Mouse (Mus musculus) embryonic facial prominence, embryonic 15.5 days (tissue): Measurements from ENCODE around the gene Pdpr. TPM values are rescaled to one million over a fixed set of nuclear protein-coding genes. Genes with fewer than 3 reads are reported as not detected.

Experiments used
- ATAC-seq: fragments of 200-750 bp; cut with Nextera tagmentation; 2 replicates; pipeline ENCODE4 v1.8.0; 2017; ENCODE audit warnings: low read depth, moderate TSS enrichment; ENCODE audit not compliant: insufficient number of reproducible peaks, low FRiP score, low TSS enrichment
- H3K27ac ChIP-seq: fragments of 300-500 bp; sonication (generic); replicated peaks from 2 replicates; pipeline ENCODE4 v1.5.1; 2015; ENCODE audit warnings: mild to moderate bottlenecking, inconsistent platforms
- H3K27me3 ChIP-seq: fragments of 300-500 bp; sonication (generic); 2 replicates; pipeline ENCODE4 v1.6.1; 2015; ENCODE audit warnings: inconsistent platforms
- H3K36me3 ChIP-seq: fragments of 300-500 bp; sonication (generic); 2 replicates; pipeline ENCODE4 v1.6.1; 2015; ENCODE audit warnings: mild to moderate bottlenecking, inconsistent platforms
- H3K4me1 ChIP-seq: fragments of 300-500 bp; sonication (generic); 2 replicates; pipeline ENCODE4 v1.6.1; 2015; ENCODE audit warnings: inconsistent platforms
- H3K4me2 ChIP-seq: fragments of 300-500 bp; sonication (generic); replicated peaks from 2 replicates; pipeline ENCODE4 v1.6.1; 2015; ENCODE audit warnings: mild to moderate bottlenecking, inconsistent platforms
- H3K4me3 ChIP-seq: fragments of 300-500 bp; sonication (generic); replicated peaks from 2 replicates; pipeline ENCODE4 v1.5.1; 2015; ENCODE audit warnings: mild to moderate bottlenecking, inconsistent platforms
- H3K9ac ChIP-seq: fragments of 300-500 bp; sonication (generic); 2 replicates; pipeline ENCODE4 v1.6.1; 2015; ENCODE audit warnings: inconsistent platforms
- H3K9me3 ChIP-seq: fragments of 300-500 bp; sonication (generic); replicated peaks from 2 replicates; pipeline ENCODE4 v1.6.1; 2016; ENCODE audit warnings: inconsistent platforms
- WGBS: fragments of 180-500 bp; shearing (Covaris S2); methylation state at CpG from one replicate; pipeline ENCODE4 v1.1.7; 2015; 5-methylcytosine and 5-hydroxymethylcytosine counted together
- polyA plus RNA-seq: library from polyadenylated mRNA; unstranded; fragments of >200 nt; fragmentation: Nextera tagmentation; extraction: Ambion mirVana; gene quantifications from 2 replicates; pipeline ENCODE4 v1.2.1, GENCODE M21; 2015

Gene Pdpr
- polyA plus RNA-seq: 8.9 and 9.7 TPM in 2 replicates

DNA sequence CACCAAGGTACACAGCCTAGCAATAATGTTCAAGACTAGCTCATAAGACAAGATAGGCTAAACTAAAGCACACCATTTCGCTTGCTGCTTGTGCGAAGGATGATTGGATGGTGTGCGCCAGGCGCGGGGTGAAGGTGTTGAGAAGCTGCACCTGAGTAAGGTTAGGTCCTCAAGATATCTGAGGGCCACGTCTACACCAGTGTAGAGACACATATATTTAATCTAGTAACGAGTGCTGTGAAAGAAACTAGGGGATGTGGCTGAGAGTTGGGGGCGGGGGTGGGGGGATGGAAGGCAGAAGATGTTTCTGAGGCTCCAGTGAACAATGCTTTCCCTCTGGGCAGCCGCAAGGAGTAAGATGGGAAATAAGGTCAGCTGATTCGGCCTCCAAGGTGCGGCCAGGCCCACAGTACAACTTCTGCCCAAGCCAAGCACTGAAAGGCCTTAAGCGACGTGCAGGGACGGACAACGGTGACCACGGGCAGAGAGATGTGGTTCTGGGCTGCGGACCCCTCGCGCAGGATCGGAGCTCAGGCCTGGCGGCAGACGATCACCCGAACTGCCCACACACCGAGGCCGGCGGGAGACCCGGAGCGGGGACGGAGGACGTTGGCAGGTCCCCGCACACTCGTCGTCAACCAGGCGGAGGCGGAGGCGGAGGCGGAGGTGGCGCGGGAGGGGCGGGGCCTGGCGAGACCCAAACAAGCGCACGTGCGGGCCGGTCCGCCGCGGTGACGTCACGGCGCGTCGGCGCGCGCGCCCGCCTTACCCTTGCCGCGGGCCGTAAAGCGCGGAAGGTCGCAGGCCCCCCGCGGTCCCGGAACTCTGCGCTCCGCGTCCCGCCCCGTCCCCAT is at the start of gene Pdpr:
Pdpr (plus strand) TSS at position 766 of the 854 bp plus-strand sequence.
- no peaks in the 10 kb centered on the region for H3K27me3 ChIP-seq
- H3K27ac ChIP-seq: peak within 1 kb of the TSS; percentile 58; the same call in 1 of the 2 replicates
- peak within 1 kb of the TSS; percentile 48 for H3K9ac ChIP-seq
- H3K36me3 ChIP-seq: no peaks in the 10 kb centered on the region
- H3K4me3 ChIP-seq: peak within 1 kb of the TSS; percentile 65
- peak; percentile 94 for ATAC-seq
- H3K4me1 ChIP-seq: peaks cover 13% of the 10 kb centered on the region
- peak within 1 kb of the TSS; percentile 82 for H3K4me2 ChIP-seq
- 5% methylated on average over 69 of the region's 72 CpGs for WGBS
- no peaks in the 10 kb centered on the region for H3K9me3 ChIP-seq

DNA sequence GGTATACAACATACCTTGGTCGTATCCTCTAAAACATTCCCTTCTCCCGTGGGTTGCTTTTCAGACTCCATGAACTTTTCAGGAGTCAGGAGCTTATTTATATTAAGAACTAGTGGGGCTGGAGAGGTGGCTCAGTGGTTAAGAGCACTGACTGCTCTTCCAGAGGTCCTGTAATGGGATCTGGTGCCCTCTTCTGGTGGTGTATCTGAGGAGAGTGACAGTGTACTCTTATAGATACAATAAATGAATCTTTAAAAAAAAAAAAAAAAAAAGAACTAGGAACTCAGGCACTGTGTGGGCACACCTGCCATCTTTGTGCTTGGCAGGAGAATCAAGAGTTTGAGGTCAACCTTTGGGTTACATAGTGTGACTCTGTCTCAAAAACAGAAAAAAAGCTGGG is 45.7 kb upstream of the Pdpr start:
- Histone ChIP-seq H3K27ac (no peak overlapping the region), H3K27me3 (no peaks in the 10 kb centered on the region), H3K36me3 (peaks cover 93% of the 10 kb centered on the region), H3K4me2 (no peak overlapping the region), H3K4me3 (no peak overlapping the region), H3K9me3 (no peaks in the 10 kb centered on the region), H3K9ac (no peak overlapping the region), H3K4me1 (no peaks in the 10 kb centered on the region)
- no peak for ATAC-seq
- 92% methylated on average over 2 of the region's 2 CpGs for WGBS

DNA sequence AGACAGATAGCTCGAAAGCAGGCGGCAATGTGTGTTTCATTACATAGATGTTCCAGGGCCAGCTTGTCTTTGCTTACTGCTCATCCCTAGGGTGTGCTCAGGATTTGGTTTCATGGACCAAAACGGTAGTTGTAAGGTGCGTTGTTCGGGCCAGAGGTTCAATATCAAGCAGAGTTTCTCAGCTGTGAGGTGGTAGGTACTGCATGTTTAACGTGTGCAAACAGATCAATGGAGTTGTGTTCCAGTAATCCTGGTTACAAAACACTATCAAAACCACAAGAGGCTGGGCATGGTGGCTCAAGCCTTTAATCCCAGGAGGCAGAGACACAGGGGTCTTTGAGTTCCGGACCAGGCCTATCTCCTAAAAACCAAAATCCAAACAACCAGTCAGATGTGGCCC is 45.3 kb upstream of the Pdpr start:
- WGBS: 90% methylated on average over 7 of the region's 7 CpGs
- no peaks in the 10 kb centered on the region for H3K4me1 ChIP-seq
- no peaks in the 10 kb centered on the region for H3K9me3 ChIP-seq
- no peak for ATAC-seq
- peaks cover 94% of the 10 kb centered on the region for H3K36me3 ChIP-seq
- no peak overlapping the region for H3K4me2 ChIP-seq
- H3K4me3 ChIP-seq: no peak overlapping the region
- H3K27ac ChIP-seq: no peak overlapping the region
- no peaks in the 10 kb centered on the region for H3K27me3 ChIP-seq
- no peak overlapping the region for H3K9ac ChIP-seq

DNA sequence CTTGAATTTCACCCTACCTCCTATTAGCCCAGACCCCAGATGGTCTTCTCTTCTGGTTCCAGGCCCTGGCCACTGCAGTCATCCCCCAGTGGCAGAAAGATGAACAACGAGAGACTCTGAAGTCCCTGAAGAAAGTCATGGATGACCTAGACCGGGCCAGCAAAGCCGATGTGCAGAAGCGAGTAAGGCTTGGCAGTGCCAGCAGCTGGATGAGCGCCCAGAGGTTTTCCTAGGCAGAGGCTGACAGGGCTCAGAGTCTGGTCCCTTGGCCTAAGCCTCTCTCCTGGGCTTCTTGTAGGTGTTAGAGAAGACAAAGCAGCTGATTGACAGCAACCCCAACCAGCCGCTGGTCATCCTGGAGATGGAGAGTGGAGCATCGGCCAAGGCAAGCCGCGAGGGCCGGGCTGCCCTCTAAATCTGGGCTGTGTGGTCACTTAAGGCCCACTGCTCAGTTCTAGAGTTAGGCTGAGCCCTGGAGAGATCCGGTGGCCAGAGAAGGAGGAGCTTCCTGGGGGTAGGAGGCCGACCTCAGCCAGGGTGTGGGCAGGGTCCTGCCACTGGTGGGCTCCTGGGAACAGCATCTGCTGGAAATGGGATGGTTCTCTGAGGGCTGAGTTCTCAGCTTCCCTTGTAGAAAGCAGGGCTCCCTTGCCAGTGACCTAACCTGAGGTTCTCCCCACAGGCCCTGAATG is 40.5 kb upstream of the Pdpr start:
- Histone ChIP-seq H3K9me3 (no peaks in the 10 kb centered on the region), H3K27ac (no peak overlapping the region), H3K4me3 (no peak overlapping the region), H3K36me3 (peaks cover 66% of the 10 kb centered on the region), H3K4me2 (no peak overlapping the region), H3K27me3 (no peaks in the 10 kb centered on the region), H3K9ac (no peak overlapping the region), H3K4me1 (peaks cover 13% of the 10 kb centered on the region)
- no peak for ATAC-seq
- WGBS: 91% methylated on average over 12 of the region's 12 CpGs

DNA sequence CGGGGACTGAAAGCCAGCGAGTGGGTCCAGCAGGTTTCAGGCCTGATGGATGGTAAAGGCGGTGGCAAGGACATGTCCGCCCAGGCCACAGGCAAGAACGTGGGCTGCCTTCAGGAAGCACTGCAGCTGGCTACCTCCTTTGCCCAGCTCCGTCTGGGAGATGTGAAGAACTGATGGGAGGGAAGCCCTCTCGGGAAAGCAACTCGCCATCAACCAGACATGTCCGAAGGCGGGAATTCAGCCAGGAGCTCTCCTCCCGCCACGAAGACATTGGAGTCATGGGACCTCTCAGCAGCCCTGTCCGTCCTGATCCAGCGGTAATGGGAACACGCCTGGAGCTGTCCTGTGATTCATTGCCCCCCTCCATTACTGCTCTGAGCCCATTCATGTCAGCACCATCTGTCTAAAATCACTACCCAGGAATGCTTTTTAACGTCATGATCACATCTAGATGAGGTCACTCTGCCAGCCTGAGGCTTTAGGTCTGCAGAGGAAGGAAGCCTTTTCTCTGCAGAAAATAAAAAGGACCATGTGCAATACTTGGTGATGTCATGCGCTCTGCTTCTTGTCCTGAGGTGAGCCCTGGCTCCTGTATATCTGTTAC is 39.3 kb upstream of the Pdpr start:
- Histone ChIP-seq H3K27me3 (no peaks in the 10 kb centered on the region), H3K9ac (no peak overlapping the region), H3K36me3 (peaks cover 55% of the 10 kb centered on the region), H3K9me3 (no peaks in the 10 kb centered on the region), H3K27ac (no peak overlapping the region), H3K4me2 (no peak overlapping the region), H3K4me1 (peaks cover 16% of the 10 kb centered on the region), H3K4me3 (no peak overlapping the region)
- ATAC-seq: no peak
- WGBS: 85% methylated on average over 17 of the region's 17 CpGs

DNA sequence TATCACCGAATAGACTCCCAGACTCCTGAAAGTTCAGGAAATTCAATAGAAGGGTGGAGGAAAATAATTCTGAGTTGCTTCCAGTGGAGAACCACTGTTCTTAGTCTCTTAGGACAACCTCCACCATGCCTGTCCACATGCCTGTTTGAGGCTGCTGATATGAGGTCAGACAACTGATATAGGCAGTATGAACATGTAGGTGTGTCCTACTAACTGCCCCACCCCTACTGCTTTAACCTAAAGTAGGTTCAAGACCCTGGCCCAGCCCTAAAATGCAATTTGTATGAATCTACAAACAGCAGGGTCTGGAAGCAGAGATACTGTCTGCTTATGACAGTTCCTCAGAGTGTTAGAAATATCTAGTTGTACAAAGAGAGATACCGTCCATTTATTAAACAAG is 38.8 kb upstream of the Pdpr start:
- peak overlapping the region; percentile 97; the same call in 1 of the 2 replicates for H3K4me3 ChIP-seq
- 58% methylated on average over 2 of the region's 2 CpGs for whole genome bisulfite sequencing
- no peak for ATAC-seq

DNA sequence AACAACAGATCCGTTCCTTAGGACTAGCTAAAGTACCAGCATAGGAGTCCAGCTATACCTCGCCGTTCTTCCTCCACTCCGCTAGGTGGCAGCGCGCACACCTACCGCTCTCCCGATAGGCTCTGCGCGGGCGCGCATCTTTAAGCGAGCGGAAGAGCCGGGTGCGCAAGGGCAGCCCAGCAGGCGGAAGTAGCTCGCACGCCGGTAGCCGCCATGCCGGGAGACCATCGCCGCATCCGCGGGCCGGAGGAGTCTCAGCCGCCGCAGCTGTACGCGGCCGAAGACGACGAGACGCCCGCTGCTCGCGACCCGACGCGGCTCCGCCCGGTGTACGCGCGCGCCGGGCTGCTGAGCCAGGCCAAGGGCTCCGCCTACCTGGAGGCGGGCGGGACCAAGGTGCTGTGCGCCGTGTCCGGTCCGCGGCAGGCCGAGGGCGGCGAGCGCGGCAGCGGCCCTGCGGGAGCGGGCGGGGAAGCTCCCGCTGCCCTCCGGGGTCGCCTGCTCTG is 38.2 kb upstream of the Pdpr start, which contains the start of gene Exosc6:
Exosc6 (plus strand) TSS at position 182 of the 506 bp plus-strand sequence.
- Histone ChIP-seq H3K4me1 (peaks cover 21% of the 10 kb centered on the region), H3K9me3 (no peaks in the 10 kb centered on the region), H3K4me3 (peak within 1 kb of the TSS; percentile 97), H3K4me2 (peak within 1 kb of the TSS; percentile 95), H3K9ac (peak within 1 kb of the TSS; percentile 85), H3K27me3 (no peaks in the 10 kb centered on the region), H3K27ac (peak within 1 kb of the TSS; percentile 84), H3K36me3 (peaks cover 49% of the 10 kb centered on the region)
- peak; percentile 91 for ATAC-seq
- under 1% methylated on average over 64 of the region's 68 CpGs for WGBS

More for the DNA sequence above, 38.8 kb upstream of the Pdpr start:
- H3K4me2 ChIP-seq: no peak overlapping the region; the same call in 1 of the 2 replicates
- H3K27me3 ChIP-seq: no peaks in the 10 kb centered on the region
- H3K27ac ChIP-seq: no peak overlapping the region
- no peak overlapping the region for H3K9ac ChIP-seq
- H3K9me3 ChIP-seq: no peaks in the 10 kb centered on the region
- H3K4me1 ChIP-seq: peaks cover 16% of the 10 kb centered on the region
- H3K36me3 ChIP-seq: peaks cover 50% of the 10 kb centered on the region

DNA sequence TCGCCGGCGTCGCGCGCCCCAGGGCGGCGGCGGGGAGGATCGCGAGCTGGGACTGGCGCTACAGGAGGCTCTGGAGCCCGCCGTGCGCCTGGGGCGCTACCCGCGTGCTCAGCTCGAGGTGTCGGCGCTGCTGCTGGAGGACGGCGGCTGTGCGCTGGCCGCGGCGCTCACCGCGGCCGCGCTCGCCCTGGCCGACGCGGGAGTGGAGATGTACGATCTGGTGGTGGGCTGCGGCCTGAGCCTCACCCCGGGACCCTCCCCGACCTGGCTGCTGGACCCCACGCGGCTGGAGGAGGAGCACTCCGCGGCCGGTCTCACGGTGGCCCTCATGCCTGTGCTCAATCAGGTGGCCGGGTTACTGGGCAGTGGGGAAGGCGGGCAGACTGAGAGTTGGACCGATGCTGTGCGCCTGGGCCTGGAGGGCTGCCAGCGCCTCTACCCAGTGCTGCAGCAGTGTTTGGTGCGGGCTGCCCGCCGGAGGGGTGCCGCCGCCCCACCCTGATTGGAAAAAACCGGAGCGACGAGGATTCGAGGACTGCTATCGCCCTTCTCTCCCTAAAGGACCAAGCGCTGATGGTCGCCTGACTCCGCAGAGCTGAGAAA is 37.6 kb upstream of the Pdpr start:
- under 1% methylated on average over 61 of the region's 63 CpGs for WGBS
- peak overlapping the region; percentile 84 for H3K27ac ChIP-seq
- ATAC-seq: peak; percentile 61
- H3K4me3 ChIP-seq: peak overlapping the region; percentile 97
- peak overlapping the region; percentile 95 for H3K4me2 ChIP-seq
- no peaks in the 10 kb centered on the region for H3K9me3 ChIP-seq
- peak overlapping the region; percentile 85 for H3K9ac ChIP-seq
- peaks cover 23% of the 10 kb centered on the region for H3K4me1 ChIP-seq
- H3K27me3 ChIP-seq: no peaks in the 10 kb centered on the region
- peaks cover 44% of the 10 kb centered on the region for H3K36me3 ChIP-seq

DNA sequence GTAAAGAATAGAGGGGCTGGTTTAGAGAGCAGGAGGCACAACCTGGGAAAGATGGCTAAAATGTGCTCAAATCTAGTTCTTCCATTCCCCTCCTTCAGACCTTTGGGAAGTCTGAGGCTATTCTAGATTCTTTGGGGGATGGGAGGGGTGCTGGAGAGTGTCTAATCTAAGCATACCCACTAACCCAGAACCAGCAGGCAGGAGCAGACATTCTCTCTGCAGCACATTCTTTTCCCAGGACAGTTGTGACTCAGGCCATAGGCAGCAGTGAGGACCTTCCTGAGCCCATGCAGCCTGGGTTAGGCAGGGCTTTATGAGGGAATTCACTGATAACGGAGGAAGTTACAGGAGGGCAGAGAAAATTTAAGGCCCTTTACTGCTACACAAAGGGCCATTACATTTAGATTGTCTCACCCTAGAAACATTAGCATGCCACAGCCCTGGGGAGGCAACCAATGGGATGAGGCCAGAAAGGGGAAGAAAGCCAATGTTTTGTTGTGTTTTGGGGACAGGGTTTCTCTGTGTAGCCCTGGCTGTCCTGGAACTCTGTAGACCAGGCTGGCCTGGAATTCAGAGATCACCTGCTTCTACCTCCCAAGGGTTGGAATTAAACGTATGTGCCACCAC is 35.4 kb upstream of the Pdpr start:
- WGBS: 65% methylated on average over 2 of the region's 2 CpGs
- Histone ChIP-seq H3K27me3 (no peaks in the 10 kb centered on the region), H3K36me3 (peaks cover 22% of the 10 kb centered on the region), H3K9me3 (no peaks in the 10 kb centered on the region), H3K4me1 (peaks cover 25% of the 10 kb centered on the region), H3K9ac (no peak overlapping the region), H3K4me3 (no peak overlapping the region), H3K4me2 (no peak overlapping the region), H3K27ac (no peak overlapping the region)
- ATAC-seq: no peak

DNA sequence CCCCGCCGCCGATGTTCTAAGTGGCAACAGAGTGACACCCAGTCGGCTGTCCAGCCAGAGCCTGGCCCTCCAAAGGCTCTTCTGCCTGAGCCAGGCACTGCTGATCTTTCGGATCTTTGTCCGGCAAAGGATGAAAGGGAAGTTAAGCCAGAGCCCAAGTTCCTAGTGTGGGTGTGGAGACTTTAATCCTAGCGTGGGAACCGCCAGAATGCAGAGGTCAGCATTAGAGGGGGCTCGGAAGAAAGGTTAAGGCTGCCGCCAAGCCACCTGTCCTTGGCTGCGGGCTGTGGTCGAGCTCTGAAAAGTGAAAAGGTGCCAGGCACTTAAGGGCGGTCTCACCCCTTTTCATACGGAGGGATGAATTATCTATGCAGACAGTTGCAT is 32.8 kb upstream of the Pdpr start:
- peak overlapping the region; percentile 68; the same call in 1 of the 2 replicates for H3K27ac ChIP-seq
- H3K36me3 ChIP-seq: 0 out of 2 replicates have a peak, but pooled peaks cover 5% of the 10 kb centered on the region
- under 1% methylated on average over 14 of the region's 14 CpGs for WGBS
- peak overlapping the region; percentile 44 for H3K9ac ChIP-seq
- no peaks in the 10 kb centered on the region for H3K27me3 ChIP-seq
- no peaks in the 10 kb centered on the region for H3K9me3 ChIP-seq
- ATAC-seq: no peak; the same call in 1 of the 2 replicates
- H3K4me2 ChIP-seq: peak overlapping the region; percentile 77
- peak overlapping the region; percentile 77 for H3K4me3 ChIP-seq
- H3K4me1 ChIP-seq: peaks cover 25% of the 10 kb centered on the region
